Mouse (Mus musculus) liver, embryonic 12.5 days (tissue): ENCODE results near the gene Manbal. TPM values are rescaled to one million over a fixed set of nuclear protein-coding genes. Genes with fewer than 3 reads are reported as not detected.
A peak's percentile ranks its signal among the peaks of the same experiment; 100 is the strongest.

Experiments used
- ATAC-seq: fragments of 200-750 bp; cut with Nextera tagmentation; 2 replicates; pipeline ENCODE4 v1.8.0; 2017; ENCODE audit warnings: moderate number of reproducible peaks, mild to moderate bottlenecking, moderate library complexity
- H3K27ac ChIP-seq: fragments of 300-500 bp; sonication (generic); 2 replicates; pipeline ENCODE4 v1.5.1; 2016; ENCODE audit warnings: mild to moderate bottlenecking
- H3K27me3 ChIP-seq: fragments of 300-500 bp; sonication (generic); replicated peaks from 2 replicates; pipeline ENCODE4 v1.6.1; 2016; ENCODE audit warnings: mild to moderate bottlenecking, moderate library complexity
- H3K36me3 ChIP-seq: fragments of 300-500 bp; sonication (generic); 2 replicates; pipeline ENCODE4 v1.6.1; 2016; ENCODE audit warnings: mild to moderate bottlenecking, moderate library complexity
- H3K4me1 ChIP-seq: fragments of 300-500 bp; sonication (generic); 2 replicates; pipeline ENCODE4 v1.6.1; 2016
- H3K4me2 ChIP-seq: fragments of 300-500 bp; sonication (generic); 2 replicates; pipeline ENCODE4 v1.6.1; 2016; ENCODE audit warnings: mild to moderate bottlenecking, moderate library complexity
- H3K4me3 ChIP-seq: fragments of 300-500 bp; sonication (generic); 2 replicates; pipeline ENCODE4 v1.5.1; 2016; ENCODE audit warnings: mild to moderate bottlenecking, moderate library complexity
- H3K9ac ChIP-seq: fragments of 300-500 bp; sonication (generic); 2 replicates; pipeline ENCODE4 v1.6.1; 2016; ENCODE audit warnings: mild to moderate bottlenecking, moderate library complexity
- H3K9me3 ChIP-seq: fragments of 300-500 bp; sonication (generic); replicated peaks from 2 replicates; pipeline ENCODE4 v1.6.1; 2016; ENCODE audit warnings: mild to moderate bottlenecking, moderate library complexity
- WGBS: fragments of 180-500 bp; shearing (Covaris S2); methylation state at CpG from one replicate; pipeline ENCODE4 v1.1.7; 2016; ENCODE audit not compliant: insufficient replicate concordance; 5-methylcytosine and 5-hydroxymethylcytosine counted together
- polyA plus RNA-seq: library from polyadenylated mRNA; unstranded; fragments of >200 nt; fragmentation: Nextera tagmentation; extraction: Ambion mirVana; gene quantifications from 2 replicates; pipeline ENCODE4 v1.2.1, GENCODE M21; 2016

The Manbal gene
- polyA plus RNA-seq, 1 experiment from 2014 or later: 28.0 TPM

DNA sequence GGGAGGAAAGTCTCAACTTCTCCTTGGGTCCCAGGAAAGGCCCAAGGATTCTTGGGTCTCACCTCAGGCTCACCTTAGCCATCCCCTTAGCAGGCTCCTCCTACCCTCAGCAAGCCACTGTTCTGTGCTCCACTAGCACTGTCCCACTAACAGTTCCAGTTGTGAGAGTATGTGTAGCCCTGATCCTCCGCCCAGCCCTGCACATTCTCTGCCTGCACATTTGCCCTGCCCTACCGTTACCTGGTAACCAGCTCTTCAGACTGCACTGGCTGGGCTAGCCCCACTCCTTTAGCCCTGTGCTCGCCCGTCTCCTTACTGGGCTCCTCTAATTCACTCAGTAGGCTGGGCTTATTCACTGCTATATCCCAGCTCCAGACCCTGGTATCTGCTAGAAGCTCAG is 53.0 kb downstream of the Manbal start:
- 69% methylated on average over 4 of the region's 4 CpGs for WGBS

DNA sequence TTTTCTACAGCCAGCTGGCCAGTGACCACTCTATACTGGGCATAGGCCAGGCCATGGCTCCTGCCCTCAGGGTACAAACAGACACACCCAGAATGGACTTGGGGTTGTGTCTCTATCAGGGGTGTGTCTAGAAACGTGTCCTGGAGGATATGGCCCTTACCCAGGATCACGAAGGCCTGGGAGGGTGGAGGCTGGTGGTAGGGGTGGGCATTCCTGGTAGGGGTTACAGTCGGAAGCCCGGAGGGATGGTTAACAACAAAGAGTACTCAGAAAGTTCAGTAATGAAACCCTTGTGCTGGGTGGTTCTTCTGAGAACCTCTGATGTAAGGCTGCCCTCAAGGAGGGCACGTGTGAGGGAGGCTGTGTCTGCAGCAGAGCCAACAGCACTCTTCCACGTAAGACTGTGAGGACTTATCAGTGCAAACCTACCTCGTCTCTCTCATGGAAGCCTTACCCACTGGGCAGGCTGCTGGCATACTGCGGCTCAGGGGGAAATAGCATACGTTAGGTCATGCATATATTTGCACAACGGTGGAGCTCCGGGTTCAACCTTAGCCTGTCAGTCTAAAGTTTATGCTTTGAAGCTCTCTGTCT is 54.8 kb downstream of the Manbal start:
- Histone ChIP-seq H3K9me3 (no peaks in the 10 kb centered on the region), H3K36me3 (no peaks in the 10 kb centered on the region), H3K9ac (no peak overlapping the region), H3K27me3 (peaks cover 67% of the 10 kb centered on the region), H3K27ac (no peak overlapping the region; the same call in 1 of the 2 replicates), H3K4me3 (no peak overlapping the region), H3K4me1 (peaks cover 31% of the 10 kb centered on the region), H3K4me2 (no peak overlapping the region)
- 60% methylated on average over 11 of the region's 11 CpGs for WGBS
- no peak for ATAC-seq

More for the DNA sequence above, 53.0 kb downstream of the Manbal start:
- Histone ChIP-seq H3K4me1 (peaks cover 25% of the 10 kb centered on the region), H3K4me2 (no peak overlapping the region), H3K27me3 (peaks cover 60% of the 10 kb centered on the region), H3K36me3 (no peaks in the 10 kb centered on the region), H3K9ac (no peak overlapping the region), H3K4me3 (no peak overlapping the region), H3K27ac (no peak overlapping the region), H3K9me3 (no peaks in the 10 kb centered on the region)
- no peak for ATAC-seq

DNA sequence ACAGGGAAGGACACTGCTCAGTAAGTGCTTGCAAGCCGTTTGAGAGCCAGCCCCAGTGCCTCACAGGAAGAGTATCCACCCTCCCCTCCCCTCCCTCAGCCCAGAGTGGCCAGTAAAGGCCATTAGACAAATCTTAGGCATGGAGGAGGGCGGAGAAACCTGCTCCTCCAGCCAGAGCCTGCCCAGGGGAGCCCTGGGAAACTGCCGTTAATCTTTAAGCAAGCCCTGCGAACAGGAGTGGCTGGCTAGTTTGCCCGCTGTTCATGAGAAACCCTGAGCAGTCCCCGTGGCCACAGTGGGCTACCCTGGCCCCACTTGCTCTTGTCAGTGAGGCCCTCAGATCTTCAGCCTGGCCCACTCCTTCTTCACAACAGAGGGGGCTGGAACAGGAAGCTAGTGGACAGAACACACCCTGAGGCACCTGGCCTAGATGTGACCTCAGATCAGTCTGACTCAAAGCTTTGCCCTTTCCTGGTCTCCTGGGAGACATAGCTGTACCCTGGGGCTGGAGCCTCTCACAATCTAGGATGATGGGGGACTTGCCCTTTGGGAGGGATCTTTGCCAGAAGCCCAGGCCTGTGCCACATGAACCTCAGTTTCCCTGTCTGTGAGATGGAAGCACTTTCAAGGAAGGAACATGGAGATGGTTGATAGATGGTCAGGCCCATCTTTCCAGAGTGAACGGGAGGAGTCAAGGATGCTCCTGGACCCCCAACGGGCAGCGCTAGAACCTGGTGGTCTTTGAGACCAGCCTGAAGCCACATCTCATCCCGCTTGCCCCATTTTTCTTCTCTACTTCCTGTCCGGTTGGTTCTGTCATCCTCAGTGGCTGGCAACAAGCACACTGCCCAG is 55.7 kb downstream of the Manbal start:
- Histone ChIP-seq H3K4me1 (peaks cover 36% of the 10 kb centered on the region), H3K9me3 (no peaks in the 10 kb centered on the region), H3K27ac (peak overlapping the region; percentile 48; the same call in 1 of the 2 replicates), H3K27me3 (peaks cover 58% of the 10 kb centered on the region), H3K4me3 (peak overlapping the region; percentile 63), H3K9ac (no peak overlapping the region; the same call in 1 of the 2 replicates), H3K36me3 (no peaks in the 10 kb centered on the region), H3K4me2 (peak overlapping the region; percentile 73)
- 48% methylated on average over 11 of the region's 11 CpGs for WGBS
- ATAC-seq: peak; percentile 36; the same call in 1 of the 2 replicates

DNA sequence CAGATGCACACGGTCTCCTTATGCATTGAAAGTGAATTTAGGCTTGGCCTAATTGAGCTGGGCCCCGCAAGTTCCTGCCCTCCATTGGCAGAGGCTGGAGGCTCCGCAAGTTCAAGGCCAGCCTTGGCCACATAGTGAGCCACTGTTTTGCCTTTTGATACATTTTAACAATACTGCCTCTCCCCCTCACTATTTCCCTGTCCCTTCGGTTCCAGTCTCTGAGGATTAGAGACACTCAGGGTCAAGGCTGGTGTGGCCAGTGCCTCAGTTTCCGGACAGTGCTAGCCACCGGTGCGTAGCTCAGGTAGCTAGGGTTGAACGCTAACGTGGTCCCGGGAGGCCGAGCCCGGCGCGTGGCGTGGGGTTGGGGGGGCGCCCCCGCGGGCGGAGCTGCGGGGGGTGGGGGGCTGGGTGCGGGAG is 56.3 kb downstream of the Manbal start:
- Histone ChIP-seq H3K27ac (peak overlapping the region; percentile 66), H3K4me1 (peaks cover 33% of the 10 kb centered on the region), H3K9ac (peak overlapping the region; percentile 71), H3K9me3 (no peaks in the 10 kb centered on the region), H3K4me2 (peak overlapping the region; percentile 73), H3K36me3 (no peaks in the 10 kb centered on the region), H3K27me3 (peaks cover 54% of the 10 kb centered on the region), H3K4me3 (peak overlapping the region; percentile 63)
- WGBS: 11% methylated on average over 20 of the region's 21 CpGs
- ATAC-seq: no peak

DNA sequence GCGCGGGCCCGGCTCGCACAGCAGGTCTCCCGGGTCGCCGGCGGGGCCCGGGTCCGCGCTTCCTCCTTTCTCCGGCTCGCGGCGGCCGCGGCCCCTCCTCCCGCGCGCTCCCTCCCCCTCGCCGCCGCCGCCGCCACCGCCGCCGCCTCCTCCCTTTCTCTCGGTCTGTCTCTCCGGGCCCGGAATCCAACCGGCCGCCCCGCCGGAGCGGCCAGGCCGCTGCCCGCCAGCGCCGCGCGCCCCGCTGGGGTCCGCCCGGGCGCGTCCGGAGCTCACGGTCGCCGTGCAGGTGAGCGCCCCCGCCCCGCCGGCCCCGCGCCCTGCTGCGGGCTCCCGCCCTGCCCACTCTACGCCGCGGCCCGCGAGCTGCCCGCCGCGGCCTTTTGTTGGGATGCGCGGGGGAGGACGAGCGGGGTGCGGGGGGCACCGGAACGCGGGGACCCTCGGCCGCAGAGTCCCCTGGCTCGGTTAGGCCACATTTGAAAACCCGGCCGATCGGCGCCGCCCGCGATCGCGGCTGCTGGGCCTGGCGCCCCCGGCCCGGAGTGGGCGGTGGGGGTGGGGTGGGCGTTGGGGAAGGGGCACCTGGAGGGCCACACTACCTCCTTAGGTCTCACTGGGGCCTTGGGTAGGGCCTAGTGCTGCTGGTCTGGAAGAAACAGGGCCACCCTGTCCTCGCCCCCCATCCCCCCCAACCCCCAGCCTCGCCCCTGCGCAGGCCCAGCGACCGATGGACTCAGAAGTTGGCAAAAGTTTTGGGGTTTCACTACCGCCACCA is 56.9 kb downstream of the Manbal start:
- Histone ChIP-seq H3K9me3 (no peaks in the 10 kb centered on the region), H3K9ac (peak overlapping the region; percentile 71), H3K36me3 (no peaks in the 10 kb centered on the region), H3K27ac (peak overlapping the region; percentile 66), H3K4me1 (peaks cover 33% of the 10 kb centered on the region), H3K4me3 (peak overlapping the region; percentile 63), H3K27me3 (peaks cover 54% of the 10 kb centered on the region), H3K4me2 (peak overlapping the region; percentile 73)
- WGBS: 6% methylated on average over 44 of the region's 98 CpGs
- no peak for ATAC-seq

DNA sequence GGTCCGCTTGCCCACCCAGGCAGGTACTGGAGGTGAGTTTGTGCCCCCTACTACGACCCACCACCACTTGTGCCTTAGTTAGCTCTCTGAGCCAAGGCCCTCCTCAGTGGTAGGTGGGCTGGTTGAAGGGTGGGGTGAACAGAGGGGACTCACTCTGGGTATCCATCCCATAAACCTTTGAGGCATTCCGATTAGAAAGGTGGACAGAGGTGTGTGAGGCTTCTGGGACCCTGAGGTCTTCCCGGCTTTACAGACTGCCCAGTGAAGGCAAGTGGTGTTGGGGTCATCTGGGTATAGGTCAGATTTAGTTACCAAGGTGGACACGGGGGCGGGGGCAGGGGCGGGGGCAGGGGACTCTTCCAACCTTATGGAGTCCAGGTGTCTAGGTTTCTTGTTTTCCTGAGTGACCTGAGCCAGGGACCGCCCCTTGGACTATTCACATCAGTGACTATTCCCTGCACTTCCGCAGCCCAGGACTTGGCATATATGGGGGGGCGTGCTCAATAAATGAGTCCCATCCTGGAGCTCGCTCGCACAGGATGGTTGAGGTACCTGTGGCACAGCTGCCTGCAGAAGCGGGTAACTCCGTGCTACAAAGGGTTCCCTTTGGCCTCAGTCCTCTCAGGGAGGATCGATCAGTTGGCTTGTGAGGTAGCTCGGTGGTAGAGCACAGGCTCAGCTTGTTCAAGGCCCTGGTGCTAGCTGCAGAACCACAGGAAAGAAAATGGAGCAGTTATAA is 57.7 kb downstream of the Manbal start:
- H3K36me3 ChIP-seq: no peaks in the 10 kb centered on the region
- no peaks in the 10 kb centered on the region for H3K9me3 ChIP-seq
- peaks cover 54% of the 10 kb centered on the region for H3K27me3 ChIP-seq
- WGBS: 68% methylated on average over 16 of the region's 16 CpGs
- peaks cover 37% of the 10 kb centered on the region for H3K4me1 ChIP-seq
- ATAC-seq: no peak
- H3K9ac ChIP-seq: no peak overlapping the region
- H3K27ac ChIP-seq: peak overlapping the region; percentile 66; the same call in 1 of the 2 replicates
- peak overlapping the region; percentile 73 for H3K4me2 ChIP-seq
- peak overlapping the region; percentile 63 for H3K4me3 ChIP-seq

DNA sequence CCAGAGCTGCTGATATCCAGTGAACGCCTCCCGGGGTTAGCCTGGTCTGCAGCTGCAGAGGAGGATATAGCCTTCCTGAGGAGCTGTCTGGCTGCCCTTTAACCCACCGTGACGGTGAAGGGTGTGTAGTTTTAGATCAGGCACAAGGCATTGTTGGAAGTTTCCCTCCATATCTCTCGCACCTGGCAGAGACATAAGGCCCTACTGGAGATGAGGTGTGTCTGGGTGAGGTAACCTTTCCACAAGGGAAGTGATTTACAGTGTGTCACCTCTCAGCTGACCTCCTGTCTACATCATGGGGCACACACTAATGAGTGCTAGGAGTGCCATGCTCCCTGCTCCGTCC is 58.2 kb downstream of the Manbal start:
- H3K36me3 ChIP-seq: 0 out of 2 replicates have a peak, but pooled peaks cover 2% of the 10 kb centered on the region
- ATAC-seq: no peak
- no peaks in the 10 kb centered on the region for H3K9me3 ChIP-seq
- peaks cover 53% of the 10 kb centered on the region for H3K27me3 ChIP-seq
- no peak overlapping the region for H3K4me3 ChIP-seq
- H3K4me2 ChIP-seq: peak overlapping the region; percentile 73
- no peak overlapping the region for H3K9ac ChIP-seq
- peaks cover 37% of the 10 kb centered on the region for H3K4me1 ChIP-seq
- WGBS: 60% methylated on average over 6 of the region's 6 CpGs
- H3K27ac ChIP-seq: no peak overlapping the region

DNA sequence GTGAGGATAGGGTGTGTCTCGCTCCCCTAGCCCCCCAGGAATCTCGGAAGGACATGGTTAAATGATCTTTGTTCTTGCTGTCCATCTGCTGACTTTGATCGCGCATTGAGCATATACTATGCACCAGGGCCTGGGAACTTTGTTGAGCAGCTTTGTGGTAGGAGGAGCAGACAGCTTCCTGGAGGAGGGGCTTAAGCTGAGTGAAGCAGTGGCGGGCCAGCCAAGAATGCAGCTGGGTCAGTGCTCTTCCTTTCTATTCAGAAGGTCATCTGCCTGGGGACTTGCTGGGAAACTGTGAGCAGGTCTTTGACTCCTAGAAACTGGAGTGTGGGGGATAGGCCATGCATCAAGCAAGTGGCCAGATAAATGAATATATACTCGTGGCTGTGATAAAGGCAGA is 58.8 kb downstream of the Manbal start:
- H3K9ac ChIP-seq: no peak overlapping the region
- 0 out of 2 replicates have a peak, but pooled peaks cover 2% of the 10 kb centered on the region for H3K36me3 ChIP-seq
- 55% methylated on average over 6 of the region's 6 CpGs for WGBS
- ATAC-seq: no peak
- peaks cover 37% of the 10 kb centered on the region for H3K4me1 ChIP-seq
- peaks cover 49% of the 10 kb centered on the region for H3K27me3 ChIP-seq
- H3K4me3 ChIP-seq: no peak overlapping the region
- H3K27ac ChIP-seq: no peak overlapping the region
- H3K9me3 ChIP-seq: no peaks in the 10 kb centered on the region
- no peak overlapping the region for H3K4me2 ChIP-seq

DNA sequence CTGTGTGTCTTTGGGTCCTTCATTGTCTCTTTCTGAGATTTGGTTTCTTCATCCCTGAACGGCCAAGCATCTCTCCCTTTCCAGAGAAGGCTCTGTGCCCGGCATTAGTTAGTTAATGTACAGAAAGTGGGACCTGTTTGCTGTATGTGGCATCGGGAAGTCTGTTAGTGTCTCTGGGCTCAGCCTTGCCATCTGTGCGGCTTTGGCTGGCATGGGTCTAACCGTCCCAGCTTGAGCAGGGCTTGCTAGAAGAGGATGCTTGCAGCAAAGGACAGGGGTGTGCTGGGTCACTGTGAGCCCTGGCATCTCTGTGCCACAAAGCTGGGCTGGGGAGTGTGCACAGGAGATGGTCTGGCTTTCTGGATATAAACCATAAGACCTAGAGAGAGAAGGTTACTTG is 59.8 kb downstream of the Manbal start:
- ATAC-seq: no peak
- no peaks in the 10 kb centered on the region for H3K9me3 ChIP-seq
- no peak overlapping the region for H3K27ac ChIP-seq
- 0 out of 2 replicates have a peak, but pooled peaks cover 2% of the 10 kb centered on the region for H3K36me3 ChIP-seq
- WGBS: 70% methylated on average over 5 of the region's 5 CpGs
- H3K4me1 ChIP-seq: peaks cover 43% of the 10 kb centered on the region
- peaks cover 40% of the 10 kb centered on the region for H3K27me3 ChIP-seq
- H3K4me2 ChIP-seq: no peak overlapping the region
- no peak overlapping the region for H3K9ac ChIP-seq
- H3K4me3 ChIP-seq: no peak overlapping the region

DNA sequence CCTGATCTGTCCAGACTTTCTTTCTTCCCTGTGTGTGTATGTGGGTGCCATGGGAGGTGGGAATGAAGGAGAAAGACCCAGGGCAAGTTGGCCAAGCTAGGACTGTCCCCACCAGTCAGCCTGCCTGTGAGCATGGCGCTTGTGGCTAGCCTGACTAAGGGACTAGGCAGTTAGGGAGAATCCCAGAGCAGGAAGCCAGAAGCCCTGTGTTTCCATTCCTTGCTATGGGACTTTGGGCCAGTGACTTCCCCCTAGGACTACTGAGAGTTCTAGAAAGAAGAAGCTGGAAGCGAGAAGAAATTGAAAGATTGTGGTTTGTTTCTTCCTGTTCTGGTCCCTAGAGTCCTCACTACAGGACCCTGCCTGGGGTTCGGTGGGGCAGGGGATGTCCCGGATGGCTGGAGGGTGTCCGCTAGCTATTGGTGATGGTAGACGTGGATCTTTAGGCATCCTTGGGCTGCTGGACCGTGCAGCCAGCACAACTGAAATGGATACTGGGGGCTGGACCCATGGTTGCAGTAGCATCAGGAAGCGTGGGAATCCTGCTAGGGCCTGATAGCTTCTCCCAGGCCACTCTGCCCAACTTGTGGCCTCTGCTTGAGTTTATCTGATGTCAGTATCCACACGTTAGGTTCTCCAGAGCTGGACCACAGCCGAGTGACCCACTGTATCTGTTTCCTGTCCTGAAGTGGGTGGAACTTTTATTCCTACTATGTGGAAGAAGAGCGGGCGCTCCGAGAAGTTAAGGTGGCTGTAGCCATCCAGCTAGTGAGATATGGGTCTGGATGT is 61.2 kb downstream of the Manbal start:
- Histone ChIP-seq H3K9ac (no peak overlapping the region), H3K27me3 (peaks cover 30% of the 10 kb centered on the region), H3K9me3 (no peaks in the 10 kb centered on the region), H3K27ac (no peak overlapping the region), H3K4me2 (no peak overlapping the region), H3K4me1 (peaks cover 38% of the 10 kb centered on the region), H3K36me3 (0 out of 2 replicates have a peak, but pooled peaks cover 2% of the 10 kb centered on the region), H3K4me3 (no peak overlapping the region)
- ATAC-seq: peak; percentile 19; the same call in 1 of the 2 replicates
- WGBS: 29% methylated on average over 13 of the region's 13 CpGs

DNA sequence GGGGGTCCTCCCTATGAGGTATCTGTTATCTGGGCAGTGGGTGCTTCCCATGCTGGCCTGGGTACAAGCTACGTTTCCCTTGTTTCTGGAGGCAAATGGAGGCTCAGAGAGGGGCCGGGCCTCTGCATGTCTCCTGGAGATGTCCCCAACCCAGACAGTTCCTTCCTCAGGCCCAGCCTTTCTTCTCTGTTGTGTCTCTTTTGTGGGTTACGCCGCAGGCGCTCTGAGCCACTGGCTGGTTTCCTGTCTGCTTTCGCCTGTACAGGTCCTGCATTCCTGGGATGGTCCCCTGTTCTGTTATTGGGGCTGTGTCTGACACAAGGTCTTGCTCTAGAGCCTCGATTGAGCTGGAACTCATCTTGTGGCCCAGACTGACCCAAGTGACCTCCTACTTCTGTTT is 62.3 kb downstream of the Manbal start:
- Histone ChIP-seq H3K4me2 (no peak overlapping the region), H3K4me1 (peaks cover 45% of the 10 kb centered on the region), H3K36me3 (0 out of 2 replicates have a peak, but pooled peaks cover 2% of the 10 kb centered on the region), H3K9ac (no peak overlapping the region), H3K4me3 (no peak overlapping the region), H3K9me3 (no peaks in the 10 kb centered on the region), H3K27me3 (peaks cover 18% of the 10 kb centered on the region), H3K27ac (no peak overlapping the region)
- ATAC-seq: no peak
- WGBS: 27% methylated on average over 7 of the region's 7 CpGs
